Mouse (Mus musculus): ENCODE data around the gene Slc22a8.

The Slc22a8 gene

GRCm38 (mm10) chr19:8590954-8591353, at the start of gene Slc22a8:
Gene Slc22a8 (plus strand): TSS chr19:8591254.
- DNase-seq: no peak

GRCm38 (mm10) chr19:8558897-8559296, 32.2 kb upstream of the Slc22a8 start:
- DNase-seq: no peak

GRCm38 (mm10) chr19:8564021-8564420, 27.0 kb upstream of the Slc22a8 start:
- DNase-seq: no peak

DNA sequence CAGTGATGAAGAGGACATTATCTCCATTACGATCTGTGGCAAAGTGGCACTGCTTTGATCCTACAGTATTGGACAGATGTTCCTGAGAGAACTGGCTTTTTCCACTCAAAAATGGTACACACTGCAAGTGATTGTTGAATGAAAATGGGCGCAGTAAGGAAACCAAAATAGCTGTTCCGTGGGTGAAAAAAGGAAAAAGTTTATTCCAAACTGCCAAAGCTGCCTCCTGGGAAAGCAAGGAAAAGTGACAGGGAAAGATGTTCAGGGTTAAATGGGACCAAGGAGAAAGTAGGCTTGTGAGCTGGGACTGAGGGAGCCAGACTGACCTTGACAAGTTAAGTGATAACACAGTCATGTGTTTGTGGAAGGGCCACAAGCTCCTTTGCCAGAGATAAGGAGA, 26.6 kb upstream of the Slc22a8 start:
- no peak for DNase-seq

DNA sequence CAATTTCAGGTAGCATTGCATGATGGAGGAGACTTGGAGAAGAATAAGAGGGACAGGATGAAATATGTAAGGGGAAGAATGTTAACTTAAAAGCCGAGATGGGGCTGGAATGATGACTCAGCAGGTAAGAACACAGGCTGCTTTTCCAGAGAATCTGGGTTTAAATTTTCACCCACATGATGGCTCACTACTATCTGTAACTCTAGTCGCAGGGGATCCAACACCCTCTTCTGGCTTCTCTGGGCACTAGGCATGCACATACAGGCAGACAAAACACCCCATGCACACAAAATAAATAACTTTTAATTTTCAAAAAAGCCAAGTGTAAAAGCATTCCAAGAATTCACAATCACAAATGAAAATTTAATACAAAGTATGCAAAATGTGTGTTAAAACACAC, 25.8 kb upstream of the Slc22a8 start:
- DNase-seq: no peak

GRCm38 (mm10) chr19:8565985-8566384, 25.1 kb upstream of the Slc22a8 start:
- DNase-seq: no peak

DNA sequence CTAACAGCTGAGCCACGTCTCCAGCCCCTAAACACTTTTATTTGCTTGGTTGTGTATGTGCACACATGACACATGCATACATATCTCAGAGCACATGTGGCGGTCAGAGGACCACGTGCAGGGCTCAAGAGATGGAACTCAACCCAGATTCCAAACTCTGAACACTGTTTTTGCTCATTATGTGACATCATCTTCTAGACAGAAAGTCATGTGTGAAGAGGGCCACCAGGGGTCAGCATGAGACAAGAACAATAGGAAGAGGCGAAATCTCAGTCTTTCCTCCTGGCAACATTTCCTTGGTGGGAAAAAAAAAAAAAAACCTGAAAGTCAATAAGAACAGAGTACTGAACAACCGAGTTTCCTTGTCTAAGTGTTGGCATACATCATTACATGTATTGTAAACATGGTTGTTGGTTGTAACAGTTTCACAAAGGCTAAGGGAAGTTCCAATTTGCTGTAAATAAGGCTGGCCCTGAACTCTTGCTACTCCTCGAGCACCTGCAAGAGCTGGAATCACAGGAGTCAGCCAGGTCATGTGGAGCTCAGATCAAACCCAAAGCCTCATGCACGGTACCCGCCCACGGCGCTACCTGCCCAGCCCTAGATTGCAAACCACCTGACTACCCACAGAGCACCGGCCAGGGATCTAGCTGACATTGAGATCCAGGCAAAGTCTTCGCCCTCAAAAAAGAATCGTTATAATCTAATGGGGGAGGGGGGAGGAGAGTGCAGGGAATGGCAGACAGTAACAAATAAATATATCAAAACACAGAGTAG, 23.8 kb upstream of the Slc22a8 start:
- DNase-seq: peak; percentile 52

GRCm38 (mm10) chr19:8569453-8569863, 21.6 kb upstream of the Slc22a8 start:
- peak; percentile 58 for DNase-seq

DNA sequence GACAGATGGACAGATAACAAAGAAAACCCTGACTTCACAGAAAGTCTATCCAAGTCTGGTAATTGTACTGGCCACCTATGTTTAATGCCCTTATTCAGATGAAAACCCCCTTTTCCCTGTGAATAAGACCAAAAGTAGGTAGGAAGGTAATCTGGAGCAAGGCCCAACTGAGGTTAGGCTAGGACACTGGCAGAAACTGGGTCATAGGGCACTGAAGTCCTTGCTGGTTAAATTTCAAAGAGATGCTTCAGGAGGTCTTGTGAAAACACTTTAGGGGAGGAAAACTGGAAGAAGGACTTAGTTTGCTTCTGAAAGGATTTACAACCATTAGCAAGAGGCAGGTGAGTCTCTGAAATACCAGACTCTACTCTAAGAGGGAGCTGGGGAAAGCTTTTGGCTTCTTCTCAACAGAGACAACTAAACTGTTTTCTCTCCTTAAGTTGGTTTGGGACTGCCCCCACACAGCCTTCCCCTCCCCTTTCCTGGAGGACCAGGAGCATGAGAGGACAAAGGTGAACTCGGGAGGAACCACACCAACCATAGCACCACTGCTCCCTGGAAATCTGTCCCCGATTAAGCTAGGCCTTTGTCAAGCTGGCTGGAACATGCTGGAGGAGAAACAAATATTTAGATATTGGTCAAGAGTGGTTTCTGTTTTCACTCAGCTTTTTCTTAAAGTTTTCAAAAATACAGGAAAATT, 20.6 kb upstream of the Slc22a8 start:
- DNase-seq: no peak

- DNase-seq: no peak
These were observed 19.3 kb upstream of the Slc22a8 start for GRCm38 (mm10) chr19:8571746-8572145.

DNA sequence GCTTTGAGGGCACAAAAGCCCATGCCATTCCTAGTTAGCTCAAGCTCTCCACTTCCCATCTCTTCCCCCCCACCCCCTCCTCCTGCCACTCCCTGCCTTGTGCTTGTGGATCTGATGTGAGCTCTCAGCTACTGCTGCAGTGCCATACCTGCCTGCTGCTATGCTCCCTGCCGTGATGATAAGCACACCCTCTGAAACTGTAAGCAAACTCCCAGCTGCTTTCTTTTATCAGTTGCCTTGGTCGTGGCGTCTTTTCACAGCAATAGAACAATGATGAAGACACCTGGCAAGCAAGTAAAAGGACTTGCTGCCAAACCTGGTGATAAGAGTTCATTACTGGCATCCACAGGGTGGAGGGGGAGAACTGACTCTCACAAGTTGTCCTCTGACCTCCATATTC, 18.6 kb upstream of the Slc22a8 start:
- DNase-seq: no peak

DNA sequence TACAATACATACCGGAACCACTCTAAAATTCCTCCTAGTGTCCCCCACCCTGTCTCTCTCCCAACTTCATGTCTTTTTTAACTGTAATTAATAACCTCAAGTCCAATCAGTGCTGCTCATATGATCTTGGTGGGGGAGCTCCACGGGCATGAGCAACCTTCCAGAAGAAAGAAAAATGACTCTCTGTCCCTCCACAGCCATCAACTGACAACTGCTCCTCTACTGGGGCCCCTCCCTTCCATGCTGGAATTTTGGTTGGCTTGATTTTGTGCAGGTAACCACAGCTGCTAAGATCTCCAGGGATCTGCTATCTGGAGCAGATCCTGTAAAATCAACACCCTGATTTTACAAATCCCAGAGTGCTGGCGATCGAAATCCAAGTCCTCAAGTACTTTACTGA, 13.6 kb upstream of the Slc22a8 start:
- no peak for DNase-seq

- DNase-seq: peak; percentile 77
These were observed 12.6 kb upstream of the Slc22a8 start for GRCm38 (mm10) chr19:8578293-8578969.

DNA sequence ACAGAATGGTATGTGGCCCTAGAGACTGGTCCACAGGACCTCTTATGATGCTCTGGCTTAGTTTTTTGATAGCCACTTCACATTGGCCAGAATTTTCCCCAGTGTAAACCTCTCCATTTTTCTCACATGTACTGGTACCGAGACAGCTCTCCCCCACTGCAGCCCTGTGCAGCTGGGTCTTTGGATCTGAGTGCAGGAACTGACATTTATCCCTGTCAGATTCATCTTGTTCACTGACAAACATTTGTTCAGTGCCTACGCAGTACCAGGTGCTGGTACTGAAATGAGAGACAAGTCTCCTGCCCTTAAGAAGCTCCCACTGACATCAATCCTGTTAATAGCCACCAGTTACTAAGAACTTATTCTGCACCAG, 12.1 kb upstream of the Slc22a8 start:
- no peak for DNase-seq

- no peak for DNase-seq
These were observed 5.8 kb upstream of the Slc22a8 start for GRCm38 (mm10) chr19:8585298-8585697.

DNA sequence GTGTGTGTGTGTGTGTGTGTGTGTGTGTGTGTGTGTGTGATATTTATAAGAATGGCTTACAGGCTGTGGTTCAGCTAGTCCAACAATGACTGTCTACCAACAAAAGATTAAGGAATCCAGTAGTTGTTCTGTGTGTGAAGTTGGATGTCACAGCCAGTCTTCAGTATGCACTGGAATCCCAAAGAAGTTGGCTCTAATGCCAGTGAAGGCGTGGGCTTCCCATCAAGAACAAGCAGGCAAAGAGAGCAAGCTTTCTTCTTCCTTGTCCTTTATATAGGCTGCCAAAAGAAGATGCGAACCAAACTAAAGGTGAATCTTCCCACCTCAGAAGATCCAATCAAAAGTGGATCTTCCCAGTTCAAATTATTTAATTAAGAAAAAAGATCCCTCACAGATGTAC, 5.2 kb upstream of the Slc22a8 start:
- DNase-seq: no peak

- no peak for DNase-seq
These were observed 4.7 kb upstream of the Slc22a8 start for GRCm38 (mm10) chr19:8586350-8586749.

GRCm38 (mm10) chr19:8587315-8587714, 3.7 kb upstream of the Slc22a8 start:
- no peak for DNase-seq

GRCm38 (mm10) chr19:8592155-8592554, 1.1 kb downstream of the Slc22a8 start:
- DNase-seq: no peak

DNA sequence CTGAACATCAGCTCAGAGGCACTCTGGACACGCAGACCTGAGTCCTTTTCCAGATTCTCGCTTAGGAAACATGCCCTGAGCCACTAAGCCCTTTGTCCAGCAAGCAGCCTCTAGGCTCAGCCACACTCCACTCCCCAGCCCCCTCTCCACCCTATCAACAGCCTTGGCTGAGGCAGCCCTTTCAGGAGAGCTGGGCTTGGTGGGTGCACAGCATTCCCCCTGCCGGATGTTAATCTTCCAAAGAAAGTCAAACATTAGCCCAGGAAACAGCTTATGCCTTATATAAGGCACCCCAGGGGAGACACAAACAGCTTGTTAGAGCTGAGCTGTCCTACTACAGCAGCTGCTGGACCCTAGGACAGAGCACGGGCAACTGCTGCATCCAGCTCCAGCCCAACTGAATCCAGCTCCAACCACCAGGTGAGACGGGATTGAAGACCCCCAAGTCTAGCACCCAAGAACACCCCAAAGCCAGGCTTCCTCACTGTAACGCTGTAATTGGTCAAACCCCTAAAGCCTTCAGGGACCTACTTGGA, 1.9 kb downstream of the Slc22a8 start:
- DNase-seq: no peak

DNA sequence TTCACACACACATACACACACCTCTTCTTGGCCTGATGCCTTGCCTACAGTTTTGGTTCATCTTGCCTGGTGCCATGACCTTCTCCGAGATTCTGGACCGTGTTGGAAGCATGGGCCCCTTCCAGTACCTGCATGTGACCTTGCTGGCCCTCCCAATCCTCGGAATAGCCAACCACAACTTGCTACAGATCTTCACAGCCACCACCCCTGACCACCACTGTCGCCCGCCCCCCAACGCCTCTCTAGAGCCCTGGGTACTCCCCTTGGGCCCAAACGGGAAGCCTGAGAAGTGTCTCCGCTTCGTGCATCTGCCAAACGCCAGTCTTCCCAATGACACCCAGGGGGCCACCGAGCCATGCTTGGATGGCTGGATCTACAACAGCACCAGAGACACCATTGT, 2.8 kb downstream of the Slc22a8 start:
- no peak for DNase-seq

DNA sequence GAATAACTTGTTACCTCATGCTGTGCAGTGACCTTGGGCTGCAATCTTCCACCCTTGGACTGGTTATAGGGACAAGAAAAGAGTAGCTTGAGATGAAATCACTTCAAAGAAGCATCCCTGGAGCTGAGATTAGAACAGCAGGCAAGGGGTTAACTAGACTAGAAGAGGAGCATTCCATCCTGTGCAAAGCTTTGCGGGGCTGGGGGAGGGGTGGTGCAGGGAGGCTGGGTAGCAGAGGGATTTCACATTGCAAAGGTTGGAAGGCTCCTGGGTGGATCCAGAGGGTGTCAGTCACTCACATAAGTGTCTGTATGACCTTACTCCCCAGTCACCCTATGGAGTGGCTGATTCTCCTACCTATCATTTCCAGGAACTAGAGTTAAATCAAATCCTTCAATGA, 3.5 kb downstream of the Slc22a8 start:
- DNase-seq: no peak

- DNase-seq: no peak
These were observed 6.2 kb downstream of the Slc22a8 start for GRCm38 (mm10) chr19:8597269-8597668.

DNA sequence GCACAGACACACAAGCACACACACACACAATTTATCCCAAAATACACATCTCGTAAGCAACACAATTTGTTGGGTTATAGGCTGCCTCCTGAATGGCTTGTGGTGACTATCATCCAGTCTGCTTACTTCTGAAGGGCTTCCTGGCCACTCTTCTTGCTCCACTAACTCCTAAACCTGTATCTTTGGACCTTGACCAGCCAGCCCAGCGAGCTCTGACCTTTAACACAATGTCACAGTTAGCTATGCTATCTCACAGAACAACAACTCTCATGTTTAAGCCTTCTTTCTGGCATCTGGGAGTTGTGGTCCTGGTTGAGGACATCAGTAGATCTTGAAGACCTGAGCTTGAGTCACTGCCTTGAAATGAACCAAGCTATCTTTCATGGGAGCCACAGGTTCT, 8.2 kb downstream of the Slc22a8 start:
- no peak for DNase-seq
